Mouse (Mus musculus) CH12.LX (cell line): ENCODE measurements around the gene Nek9. TPM values are rescaled to one million over a fixed set of nuclear protein-coding genes. Genes with fewer than 3 reads are reported as not detected.

ENCODE experiments used
- DNase-seq: peaks from one replicate; pipeline ENCODE4 v3.0.0-alpha.2; 2013; ENCODE audit errors: extremely low read depth
- H3K27ac ChIP-seq: 2 replicates; pipeline ENCODE4 v1.5.1; 2012; ENCODE audit warnings: low read depth, mild to moderate bottlenecking, control low read depth, moderate library complexity; ENCODE audit not compliant: insufficient read depth
- H3K27me3 ChIP-seq: replicated peaks from 2 replicates; pipeline ENCODE3; 2012; ENCODE audit warnings: inconsistent platforms
- H3K36me3 ChIP-seq, 2 experiments: replicated peaks in 1 of 2; 2 replicates each; pipeline versions ENCODE3 to v1.6.1; 2012; ENCODE audit warnings: inconsistent platforms in 1 of 2, low read length in 1 of 2, mild to moderate bottlenecking in 1 of 2, mixed read lengths in 1 of 2, moderate library complexity in 1 of 2; ENCODE audit not compliant: control insufficient read depth in 1 of 2, insufficient read depth in 1 of 2
- H3K4me1 ChIP-seq, 2 experiments: 2 replicates each; pipeline ENCODE4 v1.6.1; 2012; ENCODE audit warnings: inconsistent platforms in 1 of 2, moderate library complexity in 1 of 2; ENCODE audit not compliant: insufficient read depth in 2 of 2, control insufficient read depth in 1 of 2
- H3K4me2 ChIP-seq: 2 replicates; pipeline ENCODE4 v1.6.1; 2012; ENCODE audit warnings: low read depth, mild to moderate bottlenecking, control low read depth; ENCODE audit not compliant: poor library complexity, insufficient read depth, severe bottlenecking
- H3K4me3 ChIP-seq, 3 experiments: fragments of 150-350 bp in 1 of 3; sonication (generic) in 1 of 3; replicated peaks in 1 of 3; 2 replicates each; pipeline versions ENCODE3 to v1.5.1; 2011 to 2012; ENCODE audit warnings: low read depth in 2 of 3, low read length in 2 of 3, mild to moderate bottlenecking in 2 of 3, moderate library complexity in 2 of 3, control low read depth in 1 of 3, improper control_type of control experiment in 1 of 3, inconsistent platforms in 1 of 3, mixed read lengths in 1 of 3; ENCODE audit not compliant: poor library complexity in 1 of 3
- H3K79me2 ChIP-seq: replicated peaks from 2 replicates; pipeline ENCODE4 v1.6.1; 2012; ENCODE audit warnings: mild to moderate bottlenecking, moderate library complexity; ENCODE audit not compliant: control insufficient read depth, poor library complexity, insufficient read depth, severe bottlenecking; ENCODE audit errors: extremely low read depth
- H3K9ac ChIP-seq: 2 replicates; pipeline ENCODE4 v1.6.1; 2012; ENCODE audit warnings: low read depth, mild to moderate bottlenecking, control low read depth, moderate library complexity; ENCODE audit not compliant: insufficient read depth
- H3K9me3 ChIP-seq: replicated peaks from 2 replicates; pipeline ENCODE3; 2012; ENCODE audit warnings: low read length, inconsistent platforms, mixed read lengths
- CHD1 ChIP-seq: IDR thresholded peaks from 2 replicates; pipeline ENCODE4 v1.6.1; 2012; ENCODE audit warnings: low read depth, low read length, improper control_type of control experiment, inconsistent platforms
- CHD2 ChIP-seq: IDR thresholded peaks from 2 replicates; pipeline ENCODE4 v1.6.1; 2011; ENCODE audit warnings: low read length, improper control_type of control experiment
- ELF1 ChIP-seq: IDR thresholded peaks from 2 replicates; pipeline ENCODE4 v1.6.1; 2014; ENCODE audit warnings: low read depth, mild to moderate bottlenecking, inconsistent platforms, low read length, improper control_type of control experiment
- EP300 ChIP-seq: IDR thresholded peaks from 2 replicates; pipeline ENCODE4 v1.6.1; 2011; ENCODE audit warnings: low read length, improper control_type of control experiment
- GABPA ChIP-seq: IDR thresholded peaks from 2 replicates; pipeline ENCODE4 v1.6.1; 2012; ENCODE audit warnings: low read depth, low read length, improper control_type of control experiment, inconsistent platforms; ENCODE audit not compliant: insufficient replicate concordance
- HCFC1 ChIP-seq: IDR thresholded peaks from 2 replicates; pipeline ENCODE4 v1.6.1; 2012; ENCODE audit warnings: low read depth, mild to moderate bottlenecking, inconsistent platforms, low read length, improper control_type of control experiment
- JUN ChIP-seq: IDR thresholded peaks from 2 replicates; pipeline ENCODE4 v1.6.1; 2011; ENCODE audit warnings: low read depth, mild to moderate bottlenecking, low read length, improper control_type of control experiment, moderate library complexity; ENCODE audit not compliant: insufficient read depth
- MXI1 ChIP-seq: IDR thresholded peaks from 2 replicates; pipeline ENCODE4 v1.6.1; 2011; ENCODE audit warnings: mild to moderate bottlenecking, low read depth, low read length, improper control_type of control experiment
- NELFE ChIP-seq: IDR thresholded peaks from 2 replicates; pipeline ENCODE4 v1.6.1; 2011; ENCODE audit warnings: low read depth, low read length, improper control_type of control experiment
- RAD21 ChIP-seq: IDR thresholded peaks from 2 replicates; pipeline ENCODE4 v1.6.1; 2011; ENCODE audit warnings: low read depth, mild to moderate bottlenecking, low read length, improper control_type of control experiment, moderate library complexity
- UBTF ChIP-seq: IDR thresholded peaks from 2 replicates; pipeline ENCODE4 v1.6.1; 2012; ENCODE audit warnings: low read depth, mild to moderate bottlenecking, inconsistent platforms, low read length, improper control_type of control experiment, moderate library complexity
- dilution Hi-C: fragments of 300-500 bp; cut with MboI; formaldehyde crosslinking; loops from 2 replicates; pipeline ENCODE4 v1.14.3; 2020; ENCODE audit warnings: low sequenced_read_pairs; ENCODE audit not compliant: extremely low pct_unique_long_range_greater_than_20kb, extremely low pct_ligation_motif_present
- in situ Hi-C: fragments of 300-500 bp; cut with MboI; formaldehyde crosslinking; loops from 3 replicates; pipeline ENCODE4 v1.14.3; 2019; ENCODE audit warnings: low sequenced_read_pairs, low pct_ligation_motif_present, low pct_unique_long_range_greater_than_20kb, mixed read lengths
- polyA plus RNA-seq: library from polyadenylated mRNA; unstranded; fragments of >175 nt; gene quantifications from 2 replicates; pipeline ENCODE4 v1.2.1, GENCODE M21; 2012; ENCODE audit warnings: low read depth; ENCODE audit not compliant: insufficient read length
- total RNA-seq, 2 experiments: library from RNA; depleted of rRNA; stranded (reverse); fragments of 300-350 nt in 1 of 2; fragments of >200 nt in 1 of 2; gene quantifications; 2 replicates each; pipeline ENCODE4 v1.2.3; 2012 to 2014

Gene Nek9
- total and polyA plus RNA-seq, 3 experiments, result 15.6 to 30.9 (median 27.4) TPM

GRCm38 (mm10) chr12:85290633-85291032 is 48.5 kb downstream of the Nek9 start:
- no peak overlapping the region for H3K9ac ChIP-seq
- no peak overlapping the region for H3K27ac ChIP-seq
- no peak overlapping the region for H3K4me2 ChIP-seq
- no peaks in the 10 kb centered on the region for H3K79me2 ChIP-seq
- H3K36me3 ChIP-seq, result no peaks in the 10 kb centered on the region
- TF ChIP-seq CHD1, result no peak
- no peak for TF ChIP-seq MXI1
- TF ChIP-seq RAD21, result no peak
- TF ChIP-seq NELFE, result no peak
- no peak for TF ChIP-seq HCFC1
- no peak for TF ChIP-seq JUN
- TF ChIP-seq ELF1, result no peak
- no peak for TF ChIP-seq CHD2
- no peak for TF ChIP-seq EP300
- TF ChIP-seq UBTF, result no peak
- TF ChIP-seq, all 38 proteins: peak for 0
- peaks cover 12% of the 10 kb centered on the region for H3K9me3 ChIP-seq
- DNase-seq, result no peak
- H3K4me3 ChIP-seq, result no peak overlapping the region
- dilution Hi-C loops, result no loop called here
- peaks cover 13% of the 10 kb centered on the region for H3K27me3 ChIP-seq
- H3K4me1 ChIP-seq, result peaks cover 7 to 28% of the 10 kb centered on the region in 2 experiments; a peak in 3 of 4 replicates
- in situ Hi-C loops, result loop anchor here (10.0 kb wide), 1 partner anchor 126 kb away; no protein-coding TSS in a partner anchor

GRCm38 (mm10) chr12:85289157-85290000 is 49.8 kb downstream of the Nek9 start:
- dilution Hi-C loops, result no loop called here
- H3K9me3 ChIP-seq, result peaks cover 12% of the 10 kb centered on the region
- H3K36me3 ChIP-seq, result no peaks in the 10 kb centered on the region
- no peak overlapping the region for H3K9ac ChIP-seq
- DNase-seq, result no peak
- no peak for TF ChIP-seq GABPA
- H3K27me3 ChIP-seq, result peaks cover 13% of the 10 kb centered on the region
- peaks cover 7 to 34% of the 10 kb centered on the region in 2 experiments; a peak in 3 of 4 replicates for H3K4me1 ChIP-seq
- peak overlapping the region; percentile 70; the same call in 1 of the 2 replicates for H3K4me2 ChIP-seq
- H3K4me3 ChIP-seq, result no peak overlapping the region
- in situ Hi-C loops, result no loop called here
- H3K79me2 ChIP-seq, result no peaks in the 10 kb centered on the region
- H3K27ac ChIP-seq, result peak overlapping the region; percentile 57; the same call in 1 of the 2 replicates
